Mouse (Mus musculus) embryo, embryonic 11 days (tissue): Measurements from ENCODE around the gene Efcab11.

Experiments used
- DNase-seq: peaks from one replicate; pipeline ENCODE4 v3.0.0-alpha.2; 2015

Gene Efcab11

GRCm38 (mm10) chr12:99795921-99796320, 88.3 kb downstream of the Efcab11 start:
- DNase-seq = no peak

- DNase-seq = no peak
Observed at GRCm38 (mm10) chr12:99794792-99795620, 89.2 kb downstream of the Efcab11 start.

GRCm38 (mm10) chr12:99794158-99794515, 90.1 kb downstream of the Efcab11 start:
- no peak for DNase-seq

GRCm38 (mm10) chr12:99793465-99794157, 90.6 kb downstream of the Efcab11 start:
- no peak for DNase-seq

- no peak for DNase-seq
Observed at GRCm38 (mm10) chr12:99789283-99789960, 94.8 kb downstream of the Efcab11 start.

GRCm38 (mm10) chr12:99781774-99782173, 102.5 kb downstream of the Efcab11 start:
- no peak for DNase-seq

- DNase-seq = no peak
Observed at GRCm38 (mm10) chr12:99780396-99780795, 103.8 kb downstream of the Efcab11 start.

- DNase-seq = no peak
Observed at GRCm38 (mm10) chr12:99779908-99780307, 104.3 kb downstream of the Efcab11 start.

- no peak for DNase-seq
Observed at GRCm38 (mm10) chr12:99776497-99777139, 107.6 kb downstream of the Efcab11 start.

GRCm38 (mm10) chr12:99774864-99775263, 109.4 kb downstream of the Efcab11 start:
- DNase-seq = no peak

- no peak for DNase-seq
Observed at GRCm38 (mm10) chr12:99773636-99774193, 110.5 kb downstream of the Efcab11 start.

GRCm38 (mm10) chr12:99771018-99771417, 113.2 kb downstream of the Efcab11 start:
- no peak for DNase-seq

DNA sequence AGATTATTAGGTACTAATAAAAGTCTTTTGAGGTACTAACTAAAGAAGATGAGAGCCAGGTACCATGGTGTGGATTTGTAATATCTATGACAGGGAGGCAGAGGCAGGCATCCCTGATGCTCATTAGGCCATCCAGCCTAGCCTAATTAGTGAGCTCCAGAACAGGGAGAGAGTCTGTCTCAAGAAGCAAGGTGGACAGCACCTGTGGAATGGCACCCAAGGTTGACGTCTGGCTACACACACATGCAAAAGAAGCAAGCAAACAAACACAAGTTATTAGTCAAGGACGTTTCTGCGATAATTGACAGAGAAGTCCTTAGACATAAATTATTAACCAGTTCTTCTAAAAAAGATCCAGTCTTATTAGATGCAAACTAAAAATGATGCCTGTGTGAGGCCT, 114.6 kb downstream of the Efcab11 start:
- DNase-seq = no peak

DNA sequence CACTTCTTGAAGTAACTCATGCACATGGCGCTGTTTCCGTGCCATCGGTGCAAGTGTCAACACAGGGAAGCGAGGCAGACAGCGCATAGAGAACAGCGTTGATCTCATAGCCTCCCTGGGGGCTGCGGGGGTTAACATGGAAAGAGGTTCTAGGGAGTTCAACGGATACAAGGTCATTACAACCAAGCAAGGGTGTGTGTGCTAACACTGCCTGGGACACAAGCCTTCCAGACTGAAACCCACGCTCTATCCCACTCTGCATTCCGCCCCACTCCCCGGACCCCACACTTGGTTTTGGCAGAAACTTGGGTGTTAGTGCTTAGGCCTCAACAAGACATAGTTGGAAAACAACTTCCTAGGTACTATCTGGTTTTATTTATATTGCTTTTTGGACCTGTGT, 116.5 kb downstream of the Efcab11 start:
- DNase-seq = no peak

- no peak for DNase-seq
Observed at GRCm38 (mm10) chr12:99765979-99766378, 118.3 kb downstream of the Efcab11 start.

GRCm38 (mm10) chr12:99764053-99764452, 120.2 kb downstream of the Efcab11 start:
- no peak for DNase-seq

GRCm38 (mm10) chr12:99757754-99758526, 126.3 kb downstream of the Efcab11 start:
- DNase-seq = peak; percentile 79

DNA sequence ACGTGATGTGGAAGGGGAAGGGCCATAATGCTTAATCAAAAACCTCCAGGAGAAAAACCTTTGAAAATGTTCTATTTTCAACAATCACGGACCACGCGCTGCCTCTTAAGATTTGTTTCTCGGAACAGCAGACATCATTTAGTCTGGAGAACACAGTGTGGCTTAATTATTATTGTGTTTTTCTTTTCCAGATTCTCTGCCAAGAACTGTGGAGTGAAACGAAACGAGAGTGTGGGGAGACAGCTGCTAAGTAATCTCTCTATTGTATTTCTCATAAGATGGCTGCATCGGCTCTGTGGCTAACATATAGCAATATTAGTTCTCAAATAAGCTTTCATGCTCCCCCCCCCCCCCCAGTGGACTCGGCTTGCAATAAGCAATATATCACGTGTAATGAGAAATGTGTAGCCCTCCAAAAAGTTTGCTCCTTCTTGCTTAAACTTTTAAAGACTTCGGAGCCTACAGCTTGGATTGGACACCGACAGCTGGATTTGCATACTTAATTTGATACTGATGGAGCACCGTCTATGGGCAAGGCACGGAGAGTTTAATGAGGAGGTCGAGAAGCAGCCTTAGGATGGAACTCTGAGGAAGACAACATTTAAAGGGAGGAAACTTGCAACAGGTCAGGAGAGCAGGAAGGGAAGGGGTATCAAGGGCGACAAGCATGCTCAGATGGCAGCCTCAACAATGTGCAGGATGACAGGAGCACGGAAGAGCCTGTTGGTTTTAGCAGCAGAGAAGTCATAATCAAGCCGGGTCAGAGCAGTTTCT, 127.1 kb downstream of the Efcab11 start:
- DNase-seq = no peak

GRCm38 (mm10) chr12:99756213-99756612, 128.0 kb downstream of the Efcab11 start:
- no peak for DNase-seq

DNA sequence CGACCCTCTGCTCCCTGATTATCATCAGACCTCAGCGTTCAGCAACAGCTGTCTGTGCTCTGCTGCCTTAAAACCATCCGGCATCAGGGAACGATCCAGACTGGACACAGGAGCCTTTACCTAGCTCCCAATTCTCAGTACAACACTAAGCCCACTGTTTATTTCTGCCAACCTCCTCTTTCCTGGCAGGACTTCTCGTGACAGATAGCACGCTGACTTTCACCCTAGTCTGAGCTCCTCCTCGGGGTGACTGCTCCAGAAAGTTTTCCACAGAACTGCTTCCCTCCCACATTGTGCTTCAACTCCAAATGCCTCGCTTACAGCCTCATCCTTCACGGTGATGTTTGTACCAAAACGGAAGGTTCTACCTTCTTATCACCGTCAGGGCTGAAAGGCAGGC, 131.3 kb downstream of the Efcab11 start:
- DNase-seq = no peak

DNA sequence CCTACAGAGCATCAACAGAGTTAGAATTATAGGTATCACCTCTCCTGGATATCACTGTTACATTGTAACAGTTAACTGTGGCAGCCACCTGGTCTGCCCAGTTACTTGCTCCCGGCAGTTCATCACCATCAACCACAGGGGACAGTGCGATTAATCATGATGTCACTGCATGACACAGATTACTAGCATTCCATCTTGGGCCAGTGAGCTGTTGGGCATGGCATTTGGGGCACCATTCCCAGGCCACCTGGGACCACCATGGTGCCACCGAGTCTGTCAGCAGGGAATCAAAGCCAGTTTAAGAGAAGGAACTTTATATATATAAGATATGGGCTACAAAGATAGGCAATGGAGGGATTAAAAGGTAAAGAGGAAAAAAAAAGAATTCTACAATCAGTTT, 134.8 kb downstream of the Efcab11 start:
- no peak for DNase-seq
